Mouse (Mus musculus): ENCODE measurements around the gene Disc1.

GRCm38 (mm10) chr8:125090889-125091740 is 37.1 kb downstream of the Disc1 start:
- TF ChIP-seq CTCF (IDR thresholded peaks at IDR 0.05; ENCODE audit: extremely low read depth, insufficient read depth, insufficient read length, insufficient replicate concordance) (no peak), POLR2A (IDR thresholded peaks at IDR 0.05; ENCODE audit: low read depth, low read length) (no peak)
